Mouse (Mus musculus): ENCODE data around the gene Camk2g.

- no peak for TF ChIP-seq E2F4 (IDR thresholded peaks at IDR 0.05; ENCODE audit: insufficient read depth)
- TF ChIP-seq MYOG (IDR thresholded peaks at IDR 0.05; ENCODE audit: control insufficient read depth in 1 of 3, insufficient read depth in 1 of 3, insufficient read length in 2 of 3, low read depth in 2 of 3): no peak
- no peak for TF ChIP-seq USF1 (IDR thresholded peaks at IDR 0.05; ENCODE audit: low read depth)
- no peak for TF ChIP-seq REST (IDR thresholded peaks at IDR 0.05; ENCODE audit: insufficient read depth, insufficient read length)
Observed at GRCm38 (mm10) chr14:20695761-20696520, 97.9 kb downstream of the Camk2g start.

Data from myocyte (in vitro differentiated cells).